Mouse (Mus musculus): Measurements from ENCODE around the gene Hoxc6.

- TF ChIP-seq EP300 (IDR thresholded peaks at IDR 0.05; ENCODE audit: low read depth) (no peak), CTCF (IDR thresholded peaks at IDR 0.05; ENCODE audit: low read depth) (no peak)
Observed at GRCm38 (mm10) chr15:102961728-102962127, 36.3 kb upstream of the Hoxc6 start.
